Mouse (Mus musculus) urinary bladder, adult 2 months (tissue): ENCODE measurements around the gene Tle2. TPM values are rescaled to one million over a fixed set of nuclear protein-coding genes. Genes with fewer than 3 reads are reported as not detected.

ENCODE experiments used
- polyA plus RNA-seq: library from polyadenylated mRNA; depleted of rRNA; stranded (reverse); fragments of >200 nt; gene quantifications from 2 replicates; pipeline ENCODE4 v1.2.3, GENCODE M21; 2012; rRNA removed

Tle2 gene
- polyA plus RNA-seq, 1 experiment, result 93.4 TPM

Other genes with a start within 250 kb of the Tle2 start
- gene Tbxa2r, start 245.8 kb upstream of the Tle2 start, polyA plus RNA-seq, result 9.3 and 11.6 TPM in 2 replicates
- 3.2 and 6.5 TPM in 2 replicates for gene Gipc3, start 231.3 kb upstream of the Tle2 start, polyA plus RNA-seq
- 82.9 and 91.7 TPM in 2 replicates for gene Hmg20b, start 224.1 kb upstream of the Tle2 start, polyA plus RNA-seq
- 12.1 and 12.4 TPM in 2 replicates for gene Mfsd12, start 217.1 kb upstream of the Tle2 start, polyA plus RNA-seq
- gene 4930404N11Rik, start 208.7 kb upstream of the Tle2 start, polyA plus RNA-seq, result 1.9 and 2.1 TPM in 2 replicates
- gene Fzr1, start 196.0 kb upstream of the Tle2 start, polyA plus RNA-seq, result 34.1 and 34.4 TPM in 2 replicates
- gene Dohh, start 190.1 kb upstream of the Tle2 start, polyA plus RNA-seq, result 42.9 and 47.4 TPM in 2 replicates
- 3.6 and 3.8 TPM in 2 replicates for gene Gm48551, start 190.1 kb upstream of the Tle2 start, polyA plus RNA-seq
- 2.7 and 3.6 TPM in 2 replicates for gene Gm48552, start 185.6 kb upstream of the Tle2 start, polyA plus RNA-seq
- 5.0 and 6.9 TPM in 2 replicates for gene Smim24, start 181.5 kb upstream of the Tle2 start, polyA plus RNA-seq
- gene Nfic, start 118.9 kb upstream of the Tle2 start, polyA plus RNA-seq, result 28.4 and 67.0 TPM in 2 replicates
- 0.44 and 0.49 TPM in 2 replicates for gene Celf5, start 91.9 kb upstream of the Tle2 start, polyA plus RNA-seq
- gene Ncln, start 78.2 kb upstream of the Tle2 start, polyA plus RNA-seq, result 79.9 and 89.6 TPM in 2 replicates
- gene S1pr4, start 74.4 kb upstream of the Tle2 start, polyA plus RNA-seq, result 2.2 and 2.3 TPM in 2 replicates
- gene Gna15, start 50.3 kb upstream of the Tle2 start, polyA plus RNA-seq, result 16.1 and 16.2 TPM in 2 replicates
- gene Gna11, start 29.4 kb upstream of the Tle2 start, polyA plus RNA-seq, result 84.0 and 88.5 TPM in 2 replicates
- 385 and 562 TPM in 2 replicates for gene Aes, start 15.1 kb upstream of the Tle2 start, polyA plus RNA-seq
- gene Tle6, start 26.5 kb downstream of the Tle2 start, polyA plus RNA-seq, result 38.1 and 47.5 TPM in 2 replicates
- 2.2 and 2.3 TPM in 2 replicates for gene BC025920, start 31.7 kb downstream of the Tle2 start, polyA plus RNA-seq
- 21.3 and 21.5 TPM in 2 replicates for gene Sirt6, start 53.2 kb downstream of the Tle2 start, polyA plus RNA-seq
- gene Ankrd24, start 54.0 kb downstream of the Tle2 start, polyA plus RNA-seq, result 31.0 and 37.3 TPM in 2 replicates
- 3.0 and 3.1 TPM in 2 replicates for gene Gm10778, start 74.5 kb downstream of the Tle2 start, polyA plus RNA-seq
- 5.4 and 5.9 TPM in 2 replicates for gene Zfp433, start 130.3 kb downstream of the Tle2 start, polyA plus RNA-seq
- 3.7 and 3.8 TPM in 2 replicates for gene Gm3055, start 196.6 kb downstream of the Tle2 start, polyA plus RNA-seq
- gene Gm4767, start 237.6 kb downstream of the Tle2 start, polyA plus RNA-seq, result 1.0 and 1.1 TPM in 2 replicates